Mouse (Mus musculus) hindbrain, postnatal 0 days (tissue): Measurements from ENCODE around the gene Rhbdd1. TPM values are rescaled to one million over a fixed set of nuclear protein-coding genes. Genes with fewer than 3 reads are reported as not detected.
A peak's percentile ranks its signal among the peaks of the same experiment; 100 is the strongest.

ENCODE experiments used
- ATAC-seq: fragments of 200-750 bp; cut with Nextera tagmentation; 2 replicates; pipeline ENCODE4 v1.8.0; 2017; ENCODE audit warnings: mild to moderate bottlenecking, moderate TSS enrichment, moderate library complexity
- DNase-seq: peaks from one replicate; pipeline ENCODE4 v3.0.0-alpha.2; 2015; ENCODE audit warnings: low spot score
- H3K27ac ChIP-seq: fragments of 300-500 bp; sonication (generic); 2 replicates; pipeline ENCODE4 v1.5.1; 2014; ENCODE audit warnings: mild to moderate bottlenecking
- H3K27me3 ChIP-seq: fragments of 300-500 bp; sonication (generic); 2 replicates; pipeline ENCODE4 v1.6.1; 2014; ENCODE audit warnings: low read length, mixed read lengths; ENCODE audit not compliant: insufficient read depth
- H3K36me3 ChIP-seq: fragments of 300-500 bp; sonication (generic); 2 replicates; pipeline ENCODE4 v1.6.1; 2014; ENCODE audit warnings: low read length, mixed read lengths; ENCODE audit not compliant: insufficient read depth
- H3K4me1 ChIP-seq: fragments of 300-500 bp; sonication (generic); 2 replicates; pipeline ENCODE4 v1.6.1; 2014; ENCODE audit warnings: antibody characterized with exemption, low read length, mixed read lengths; ENCODE audit not compliant: insufficient read depth
- H3K4me2 ChIP-seq: fragments of 300-500 bp; sonication (generic); 2 replicates; pipeline ENCODE4 v1.6.1; 2014; ENCODE audit warnings: low read depth, mild to moderate bottlenecking, low read length, moderate library complexity, mixed read lengths
- H3K4me3 ChIP-seq: fragments of 300-500 bp; sonication (generic); 2 replicates; pipeline ENCODE4 v1.5.1; 2014; ENCODE audit warnings: low read length
- H3K9ac ChIP-seq: fragments of 300-500 bp; sonication (generic); replicated peaks from 2 replicates; pipeline ENCODE4 v1.6.1; 2014; ENCODE audit warnings: mild to moderate bottlenecking, low read length, moderate library complexity, mixed read lengths
- H3K9me3 ChIP-seq: fragments of 300-500 bp; sonication (generic); 2 replicates; pipeline ENCODE4 v1.6.1; 2016; ENCODE audit warnings: low read length, mixed read lengths
- CTCF ChIP-seq: IDR thresholded peaks from 2 replicates; pipeline ENCODE4 v1.5.1; 2016; ENCODE audit warnings: antibody characterized with exemption, control low read depth, low read depth
- WGBS: fragments of 180-500 bp; shearing (Covaris S2); extraction: QIAGEN DNeasy Blood & Tissue Kit; methylation state at CpG from one replicate; pipeline ENCODE4 v1.1.7; 2014; 5-methylcytosine and 5-hydroxymethylcytosine counted together
- polyA plus RNA-seq: library from polyadenylated mRNA; unstranded; fragments of >200 nt; fragmentation: Nextera tagmentation; extraction: Ambion mirVana; gene quantifications from 2 replicates; pipeline ENCODE4 v1.2.1, GENCODE M21; 2015
- total RNA-seq: library from RNA; depleted of rRNA; stranded (reverse); fragments of >200 nt; gene quantifications from 2 replicates; pipeline ENCODE4 v1.2.3, GENCODE M21; 2014

The Rhbdd1 gene
- total and polyA plus RNA-seq, 2 experiments from 2014 or later: 2.7 to 5.1 TPM

GRCm38 (mm10) chr1:82287776-82288325 lies 28.4 kb upstream of the Rhbdd1 start:
- H3K36me3 ChIP-seq: no peaks in the 10 kb centered on the region
- H3K4me3 ChIP-seq: peak overlapping the region; percentile 84
- WGBS: 86% methylated on average over 16 of the region's 16 CpGs
- TF ChIP-seq CTCF: no peak
- H3K27ac ChIP-seq: peak overlapping the region; percentile 11; the same call in 1 of the 2 replicates
- peak overlapping the region; percentile 52 for H3K9ac ChIP-seq
- DNase-seq (no peak), ATAC-seq (no peak)
- peaks cover 23% of the 10 kb centered on the region for H3K4me1 ChIP-seq
- no peaks in the 10 kb centered on the region for H3K9me3 ChIP-seq
- H3K4me2 ChIP-seq: peak overlapping the region; percentile 77
- no peaks in the 10 kb centered on the region for H3K27me3 ChIP-seq

GRCm38 (mm10) chr1:82288421-82288990 lies 27.7 kb upstream of the Rhbdd1 start:
- 81% methylated on average over 18 of the region's 18 CpGs for WGBS
- Histone ChIP-seq H3K4me2 (peak overlapping the region; percentile 77), H3K4me3 (peak overlapping the region; percentile 84), H3K27ac (no peak overlapping the region), H3K4me1 (peaks cover 23% of the 10 kb centered on the region), H3K27me3 (no peaks in the 10 kb centered on the region), H3K36me3 (no peaks in the 10 kb centered on the region), H3K9ac (no peak overlapping the region), H3K9me3 (no peaks in the 10 kb centered on the region)
- ATAC-seq: no peak
- TF ChIP-seq CTCF: peak; percentile 60
- DNase-seq: no peak

- H3K9ac ChIP-seq: peak overlapping the region; percentile 78
- H3K36me3 ChIP-seq: no peaks in the 10 kb centered on the region
- H3K4me1 ChIP-seq: peaks cover 23% of the 10 kb centered on the region
- no peak for TF ChIP-seq CTCF
- WGBS: 64% methylated on average over 35 of the region's 35 CpGs
- ATAC-seq: no peak
- peak overlapping the region; percentile 84 for H3K4me3 ChIP-seq
- no peaks in the 10 kb centered on the region for H3K9me3 ChIP-seq
- peak overlapping the region; percentile 96 for H3K27ac ChIP-seq
- peak overlapping the region; percentile 77 for H3K4me2 ChIP-seq
- no peaks in the 10 kb centered on the region for H3K27me3 ChIP-seq
- DNase-seq: peak; percentile 56
Measured at GRCm38 (mm10) chr1:82289116-82289989, 26.9 kb upstream of the Rhbdd1 start.

- Histone ChIP-seq H3K27ac (peak overlapping the region; percentile 96), H3K9me3 (no peaks in the 10 kb centered on the region), H3K9ac (peak overlapping the region; percentile 78), H3K27me3 (no peaks in the 10 kb centered on the region), H3K4me3 (peak overlapping the region; percentile 84), H3K36me3 (no peaks in the 10 kb centered on the region), H3K4me2 (peak overlapping the region; percentile 77), H3K4me1 (peaks cover 23% of the 10 kb centered on the region)
- DNase-seq (peak; percentile 83), ATAC-seq (no peak)
- 1% methylated on average over 45 of the region's 45 CpGs for WGBS
- peak; percentile 53 for TF ChIP-seq CTCF
Measured at GRCm38 (mm10) chr1:82289990-82290681, 26.1 kb upstream of the Rhbdd1 start.

- H3K27ac ChIP-seq: peak overlapping the region; percentile 96
- peak; percentile 87 for DNase-seq
- ATAC-seq: peak; percentile 60
- WGBS: 0% methylated on average over 31 of the region's 31 CpGs
- peak overlapping the region; percentile 77 for H3K4me2 ChIP-seq
- H3K4me1 ChIP-seq: peaks cover 23% of the 10 kb centered on the region
- no peak for TF ChIP-seq CTCF
- no peaks in the 10 kb centered on the region for H3K36me3 ChIP-seq
- no peaks in the 10 kb centered on the region for H3K27me3 ChIP-seq
- peak overlapping the region; percentile 84 for H3K4me3 ChIP-seq
- peak overlapping the region; percentile 78 for H3K9ac ChIP-seq
- H3K9me3 ChIP-seq: no peaks in the 10 kb centered on the region
Measured at GRCm38 (mm10) chr1:82290723-82291150, 25.5 kb upstream of the Rhbdd1 start.

DNA sequence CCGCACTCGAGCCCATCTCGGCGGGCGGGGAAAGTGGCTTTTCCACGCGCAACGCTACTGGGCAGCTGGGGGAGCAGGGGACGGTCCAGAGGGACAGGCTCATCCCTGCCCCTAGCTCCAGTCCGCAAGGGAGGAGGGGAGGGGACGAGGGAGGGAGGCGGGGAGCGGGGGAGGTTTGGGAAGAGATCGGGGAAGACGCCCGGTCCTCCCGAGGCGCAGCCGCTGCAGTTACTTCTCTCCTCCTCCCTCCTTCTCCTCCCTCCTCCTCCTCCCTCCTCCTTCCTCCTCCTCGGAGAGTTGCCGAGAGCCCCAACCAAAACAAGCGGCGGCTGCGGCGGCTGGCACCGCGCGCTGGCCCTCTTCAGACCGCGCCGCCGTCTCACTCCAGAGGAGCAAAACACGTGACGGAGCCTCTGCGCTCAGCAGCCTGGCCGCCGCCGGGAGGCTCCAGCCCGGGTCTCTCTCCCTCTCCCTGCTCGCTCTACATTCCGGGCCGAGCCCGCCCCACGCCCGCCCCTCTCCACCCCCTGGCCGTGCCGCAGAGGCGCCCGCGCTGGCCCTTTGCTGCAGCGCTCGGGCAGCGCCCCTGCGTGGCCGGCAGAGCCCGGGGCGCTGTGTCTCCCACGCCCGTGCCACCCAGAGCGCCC lies 25.0 kb upstream of the Rhbdd1 start, which contains the start of gene Irs1:
Irs1 (minus strand) TSS at position 266 of the 647 bp plus-strand sequence.
- peaks cover 23% of the 10 kb centered on the region for H3K4me1 ChIP-seq
- TF ChIP-seq CTCF: 0 out of 2 replicates have a peak, but pooled peaks have one; percentile 11
- WGBS: 1% methylated on average over 38 of the region's 60 CpGs
- H3K9me3 ChIP-seq: no peaks in the 10 kb centered on the region
- DNase-seq: peak; percentile 91
- H3K27ac ChIP-seq: peak within 1 kb of the TSS; percentile 96
- peak within 1 kb of the TSS; percentile 77 for H3K4me2 ChIP-seq
- H3K27me3 ChIP-seq: no peaks in the 10 kb centered on the region
- peak within 1 kb of the TSS; percentile 84 for H3K4me3 ChIP-seq
- no peaks in the 10 kb centered on the region for H3K36me3 ChIP-seq
- peak within 1 kb of the TSS; percentile 78 for H3K9ac ChIP-seq
- peak; percentile 89 for ATAC-seq
